Mouse (Mus musculus) ES-E14 (cell line): ENCODE data around the gene Cd207. TPM values are rescaled to one million over a fixed set of nuclear protein-coding genes. Genes with fewer than 3 reads are reported as not detected.

Source experiments
- DNase-seq: peaks from one replicate; pipeline ENCODE4 v3.0.0-alpha.2; 2013; ENCODE audit warnings: low read depth, low spot score
- H3K27ac ChIP-seq: 2 replicates; pipeline ENCODE4 v1.5.1; 2012; ENCODE audit warnings: low read depth, mild to moderate bottlenecking, low read length, moderate library complexity, mixed read lengths; ENCODE audit not compliant: poor library complexity, insufficient read depth, severe bottlenecking
- H3K36me3 ChIP-seq: 2 replicates; pipeline ENCODE4 v1.6.1; 2012; ENCODE audit warnings: mild to moderate bottlenecking, low read length, moderate library complexity, mixed read lengths; ENCODE audit not compliant: control insufficient read depth, poor library complexity, insufficient read depth, severe bottlenecking
- H3K4me1 ChIP-seq, 2 experiments: fragments of 150-350 bp in 1 of 2; sonication (generic) in 1 of 2; 2 replicates each; pipeline ENCODE4 v1.6.1; 2012; ENCODE audit warnings: low read length in 2 of 2, mild to moderate bottlenecking in 1 of 2, mixed read lengths in 1 of 2; ENCODE audit not compliant: control insufficient read depth in 2 of 2, insufficient read depth in 2 of 2, poor library complexity in 1 of 2
- H3K4me3 ChIP-seq, 2 experiments: fragments of 150-350 bp in 1 of 2; sonication (generic) in 1 of 2; 2 replicates each; pipeline ENCODE4 v1.5.1; 2012; ENCODE audit warnings: low read length in 2 of 2, low read depth in 1 of 2, mild to moderate bottlenecking in 1 of 2, mixed read lengths in 1 of 2; ENCODE audit not compliant: insufficient read depth in 1 of 2, poor library complexity in 1 of 2, severe bottlenecking in 1 of 2
- H3K9ac ChIP-seq: 2 replicates; pipeline ENCODE4 v1.6.1; 2012; ENCODE audit warnings: low read depth, mild to moderate bottlenecking, low read length, mixed read lengths; ENCODE audit not compliant: poor library complexity, insufficient read depth, severe bottlenecking
- H3K9me3 ChIP-seq: fragments of 150-350 bp; sonication (generic); 2 replicates; pipeline ENCODE4 v1.6.1; 2012; ENCODE audit warnings: low read depth, mild to moderate bottlenecking, low read length; ENCODE audit not compliant: control insufficient read depth, insufficient read depth
- CHD2 ChIP-seq: IDR thresholded peaks from 2 replicates; pipeline ENCODE4 v1.6.1; 2014; ENCODE audit warnings: mild to moderate bottlenecking, low read depth, low read length, inconsistent platforms
- HCFC1 ChIP-seq: IDR thresholded peaks from 2 replicates; pipeline ENCODE4 v1.6.1; 2012; ENCODE audit warnings: low read length, inconsistent platforms, borderline replicate concordance; ENCODE audit not compliant: insufficient read depth
- MAFK ChIP-seq: IDR thresholded peaks from 2 replicates; pipeline ENCODE4 v1.6.1; 2014; ENCODE audit warnings: mild to moderate bottlenecking, low read depth, low read length, inconsistent platforms; ENCODE audit not compliant: insufficient read depth
- ZC3H11A ChIP-seq: IDR thresholded peaks from 2 replicates; pipeline ENCODE4 v1.6.1; 2012; ENCODE audit warnings: low read depth, mild to moderate bottlenecking, inconsistent platforms, low read length, borderline replicate concordance
- ZNF384 ChIP-seq: IDR thresholded peaks from 2 replicates; pipeline ENCODE4 v1.6.1; 2012; ENCODE audit warnings: low read depth, low read length, inconsistent platforms
- in situ Hi-C, 2 experiments: fragments of 600-800 bp; cut with MboI; formaldehyde crosslinking; loops; one replicate each; pipeline ENCODE4 v1.15.1; 2025; ENCODE audit warnings: low sequenced_read_pairs in 2 of 2, inconsistent platforms in 1 of 2; ENCODE audit not compliant: unreplicated experiment in 2 of 2
- total RNA-seq: library from RNA; depleted of rRNA; stranded (reverse); fragments of 300-350 nt; gene quantifications from 2 replicates; pipeline ENCODE4 v1.2.3, GENCODE M21; 2012

Gene Cd207
- total RNA-seq, 1 experiment, result not detected

- in situ Hi-C loops, result loop anchor here in 1 of 2 experiments (5.0 kb wide), 1 partner anchor 54 kb away; no protein-coding TSS in a partner anchor
- H3K4me1 ChIP-seq, result peaks cover 3 to 18% of the 10 kb centered on the region in 2 experiments; a peak in 2 of 4 replicates
- H3K27ac ChIP-seq, result no peak overlapping the region
- H3K36me3 ChIP-seq, result no peaks in the 10 kb centered on the region
- H3K9ac ChIP-seq, result no peak overlapping the region
- DNase-seq, result no peak
- TF ChIP-seq HCFC1 (no peak), ZC3H11A (no peak), ZNF384 (no peak), CHD2 (no peak), MAFK (no peak)
- H3K4me3 ChIP-seq, result no peak overlapping the region
- no peaks in the 10 kb centered on the region for H3K9me3 ChIP-seq
These were observed 15.3 kb upstream of the Cd207 start for GRCm38 (mm10) chr6:83692962-83693361.

GRCm38 (mm10) chr6:83690936-83691335 is 13.3 kb upstream of the Cd207 start:
- H3K27ac ChIP-seq, result no peak overlapping the region
- H3K4me1 ChIP-seq, result peaks cover 3 to 5% of the 10 kb centered on the region in 2 experiments; a peak in 2 of 4 replicates
- TF ChIP-seq MAFK (no peak), HCFC1 (no peak), ZNF384 (no peak), CHD2 (no peak), ZC3H11A (no peak)
- H3K4me3 ChIP-seq, result no peak overlapping the region
- no peak overlapping the region for H3K9ac ChIP-seq
- no peak for DNase-seq
- no peaks in the 10 kb centered on the region for H3K36me3 ChIP-seq
- in situ Hi-C loops, result loop anchor here in 1 of 2 experiments (5.0 kb wide), 1 partner anchor 56 kb away; no protein-coding TSS in a partner anchor
- H3K9me3 ChIP-seq, result no peaks in the 10 kb centered on the region

GRCm38 (mm10) chr6:83690277-83690676 is 12.6 kb upstream of the Cd207 start:
- no peak for DNase-seq
- no peak for TF ChIP-seq HCFC1
- peak; percentile 50; the same call in 1 of the 2 replicates for TF ChIP-seq ZC3H11A
- in situ Hi-C loops, result loop anchor here in 1 of 2 experiments (5.0 kb wide), 1 partner anchor 57 kb away; no protein-coding TSS in a partner anchor

GRCm38 (mm10) chr6:83689374-83689773 is 11.7 kb upstream of the Cd207 start:
- Histone ChIP-seq H3K4me1 (peaks cover 3 to 5% of the 10 kb centered on the region in 2 experiments; a peak in 2 of 4 replicates), H3K4me3 (no peak overlapping the region), H3K9ac (no peak overlapping the region), H3K9me3 (no peaks in the 10 kb centered on the region), H3K36me3 (no peaks in the 10 kb centered on the region), H3K27ac (no peak overlapping the region)
- TF ChIP-seq CHD2 (no peak), ZC3H11A (no peak), ZNF384 (no peak), MAFK (no peak), HCFC1 (no peak)
- in situ Hi-C loops, result no loop called here
- DNase-seq, result no peak

More at GRCm38 (mm10) chr6:83690277-83690676, 12.6 kb upstream of the Cd207 start:
- Histone ChIP-seq H3K27ac (no peak overlapping the region), H3K4me1 (peaks cover 3 to 5% of the 10 kb centered on the region in 2 experiments; a peak in 2 of 4 replicates), H3K36me3 (no peaks in the 10 kb centered on the region), H3K4me3 (no peak overlapping the region), H3K9ac (no peak overlapping the region), H3K9me3 (no peaks in the 10 kb centered on the region)
